Mouse (Mus musculus): ENCODE data around the gene Syt7. TPM values are rescaled to one million over a fixed set of nuclear protein-coding genes. Genes with fewer than 3 reads are reported as not detected.

Gene Syt7
- polyA plus RNA-seq, 1 experiment from 2014 or later, result 13.6 TPM

GRCm38 (mm10) chr19:10404424-10404823, 15.5 kb downstream of the Syt7 start:
- H3K4me1 ChIP-seq (ENCODE audit: control insufficient read depth, insufficient read depth, low read length), result peaks cover 25% of the 10 kb centered on the region
- no peaks in the 10 kb centered on the region for H3K27me3 ChIP-seq (ENCODE audit: control insufficient read depth, insufficient read depth, low read depth, low read length)
- no peak overlapping the region for H3K4me2 ChIP-seq (ENCODE audit: low read length)
- ATAC-seq, result no peak
- H3K27ac ChIP-seq (ENCODE audit: low read length), result no peak overlapping the region; the same call in 1 of the 2 replicates
- no peak overlapping the region for H3K4me3 ChIP-seq (ENCODE audit: low read depth, low read length)
- no peaks in the 10 kb centered on the region for H3K36me3 ChIP-seq (ENCODE audit: control insufficient read depth, insufficient read depth, low read length)
- WGBS, result 50% methylated on average over 10 of the region's 10 CpGs
- H3K9ac ChIP-seq (ENCODE audit: low read depth, low read length), result no peak overlapping the region; the same call in 1 of the 2 replicates
- H3K9me3 ChIP-seq (replicated peaks; ENCODE audit: control insufficient read depth, low read length, poor library complexity, severe bottlenecking), result no peaks in the 10 kb centered on the region

- 65% methylated on average over 2 of the region's 2 CpGs for WGBS
- no peak for ATAC-seq
- H3K27me3 ChIP-seq (ENCODE audit: control insufficient read depth, insufficient read depth, low read depth, low read length), result no peaks in the 10 kb centered on the region
- H3K9ac ChIP-seq (ENCODE audit: low read depth, low read length), result no peak overlapping the region
- H3K36me3 ChIP-seq (ENCODE audit: control insufficient read depth, insufficient read depth, low read length), result no peaks in the 10 kb centered on the region
- H3K4me3 ChIP-seq (ENCODE audit: low read depth, low read length), result no peak overlapping the region
- H3K4me1 ChIP-seq (ENCODE audit: control insufficient read depth, insufficient read depth, low read length), result peaks cover 30% of the 10 kb centered on the region
- no peaks in the 10 kb centered on the region for H3K9me3 ChIP-seq (replicated peaks; ENCODE audit: control insufficient read depth, low read length, poor library complexity, severe bottlenecking)
- no peak overlapping the region for H3K4me2 ChIP-seq (ENCODE audit: low read length)
- no peak overlapping the region for H3K27ac ChIP-seq (ENCODE audit: low read length)
Measured at GRCm38 (mm10) chr19:10404911-10405310, 16.0 kb downstream of the Syt7 start.

- Histone ChIP-seq H3K27ac (ENCODE audit: low read length) (peak overlapping the region; percentile 45), H3K9ac (ENCODE audit: low read depth, low read length) (peak overlapping the region; percentile 40; the same call in 1 of the 2 replicates), H3K4me1 (ENCODE audit: control insufficient read depth, insufficient read depth, low read length) (peaks cover 46% of the 10 kb centered on the region)
Measured at GRCm38 (mm10) chr19:10413701-10414242, 24.9 kb downstream of the Syt7 start.

DNA sequence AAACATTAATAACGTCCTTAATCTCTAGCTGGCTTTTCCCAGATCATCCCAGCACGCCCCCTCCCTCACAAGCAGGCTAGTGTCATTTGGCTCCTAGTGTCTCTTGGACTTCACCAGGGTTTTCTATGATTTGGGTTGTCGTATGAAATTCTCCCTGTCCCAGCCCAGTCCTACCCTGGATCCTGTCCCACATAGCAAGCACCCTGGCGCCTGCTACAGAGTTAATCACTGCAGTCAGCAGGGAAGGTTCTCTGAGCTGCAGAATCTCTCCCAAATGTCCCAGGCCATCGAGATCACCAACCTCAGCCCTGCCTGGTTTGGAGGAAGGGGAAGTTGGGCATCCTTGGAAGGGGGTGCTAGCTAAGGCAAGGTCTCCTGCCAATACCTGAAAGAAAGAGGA, 26.6 kb downstream of the Syt7 start:
- no peaks in the 10 kb centered on the region for H3K27me3 ChIP-seq (ENCODE audit: control insufficient read depth, insufficient read depth, low read depth, low read length)
- no peaks in the 10 kb centered on the region for H3K9me3 ChIP-seq (replicated peaks; ENCODE audit: control insufficient read depth, low read length, poor library complexity, severe bottlenecking)
- H3K27ac ChIP-seq (ENCODE audit: low read length), result no peak overlapping the region
- H3K4me2 ChIP-seq (ENCODE audit: low read length), result no peak overlapping the region
- no peak overlapping the region for H3K9ac ChIP-seq (ENCODE audit: low read depth, low read length)
- peaks cover 35% of the 10 kb centered on the region for H3K4me1 ChIP-seq (ENCODE audit: control insufficient read depth, insufficient read depth, low read length)
- WGBS, result 73% methylated on average over 5 of the region's 5 CpGs
- H3K4me3 ChIP-seq (ENCODE audit: low read depth, low read length), result no peak overlapping the region
- ATAC-seq, result no peak
- H3K36me3 ChIP-seq (ENCODE audit: control insufficient read depth, insufficient read depth, low read length), result peaks cover 4% of the 10 kb centered on the region; the same call in 1 of the 2 replicates

More at GRCm38 (mm10) chr19:10413701-10414242, 24.9 kb downstream of the Syt7 start:
- no peaks in the 10 kb centered on the region for H3K27me3 ChIP-seq (ENCODE audit: control insufficient read depth, insufficient read depth, low read depth, low read length)
- peak overlapping the region; percentile 46 for H3K4me2 ChIP-seq (ENCODE audit: low read length)
- 2% methylated on average over 18 of the region's 19 CpGs for WGBS
- ATAC-seq, result peak; percentile 78
- H3K4me3 ChIP-seq (ENCODE audit: low read depth, low read length), result peak overlapping the region; percentile 10
- peaks cover 3% of the 10 kb centered on the region; the same call in 1 of the 2 replicates for H3K36me3 ChIP-seq (ENCODE audit: control insufficient read depth, insufficient read depth, low read length)
- H3K9me3 ChIP-seq (replicated peaks; ENCODE audit: control insufficient read depth, low read length, poor library complexity, severe bottlenecking), result no peaks in the 10 kb centered on the region

- Histone ChIP-seq H3K4me3 (ENCODE audit: low read depth, low read length) (no peak overlapping the region), H3K9ac (ENCODE audit: low read depth, low read length) (0 out of 2 replicates have a peak overlapping the region, but pooled peaks have one; percentile 20), H3K4me1 (ENCODE audit: control insufficient read depth, insufficient read depth, low read length) (peaks cover 31% of the 10 kb centered on the region), H3K36me3 (ENCODE audit: control insufficient read depth, insufficient read depth, low read length) (peaks cover 4% of the 10 kb centered on the region; the same call in 1 of the 2 replicates), H3K4me2 (ENCODE audit: low read length) (no peak overlapping the region), H3K27ac (ENCODE audit: low read length) (no peak overlapping the region), H3K27me3 (ENCODE audit: control insufficient read depth, insufficient read depth, low read depth, low read length) (no peaks in the 10 kb centered on the region), H3K9me3 (replicated peaks; ENCODE audit: control insufficient read depth, low read length, poor library complexity, severe bottlenecking) (no peaks in the 10 kb centered on the region)
- ATAC-seq, result no peak
- 66% methylated on average over 8 of the region's 8 CpGs for WGBS
Measured at GRCm38 (mm10) chr19:10416889-10417288, 28.0 kb downstream of the Syt7 start.

GRCm38 (mm10) chr19:10417436-10417835, 28.5 kb downstream of the Syt7 start:
- 76% methylated on average over 12 of the region's 12 CpGs for WGBS
- Histone ChIP-seq H3K36me3 (ENCODE audit: control insufficient read depth, insufficient read depth, low read length) (peaks cover 4% of the 10 kb centered on the region; the same call in 1 of the 2 replicates), H3K27me3 (ENCODE audit: control insufficient read depth, insufficient read depth, low read depth, low read length) (no peaks in the 10 kb centered on the region), H3K4me2 (ENCODE audit: low read length) (no peak overlapping the region), H3K9me3 (replicated peaks; ENCODE audit: control insufficient read depth, low read length, poor library complexity, severe bottlenecking) (no peaks in the 10 kb centered on the region), H3K9ac (ENCODE audit: low read depth, low read length) (no peak overlapping the region), H3K4me3 (ENCODE audit: low read depth, low read length) (no peak overlapping the region), H3K27ac (ENCODE audit: low read length) (no peak overlapping the region), H3K4me1 (ENCODE audit: control insufficient read depth, insufficient read depth, low read length) (peaks cover 35% of the 10 kb centered on the region)
- no peak for ATAC-seq

DNA sequence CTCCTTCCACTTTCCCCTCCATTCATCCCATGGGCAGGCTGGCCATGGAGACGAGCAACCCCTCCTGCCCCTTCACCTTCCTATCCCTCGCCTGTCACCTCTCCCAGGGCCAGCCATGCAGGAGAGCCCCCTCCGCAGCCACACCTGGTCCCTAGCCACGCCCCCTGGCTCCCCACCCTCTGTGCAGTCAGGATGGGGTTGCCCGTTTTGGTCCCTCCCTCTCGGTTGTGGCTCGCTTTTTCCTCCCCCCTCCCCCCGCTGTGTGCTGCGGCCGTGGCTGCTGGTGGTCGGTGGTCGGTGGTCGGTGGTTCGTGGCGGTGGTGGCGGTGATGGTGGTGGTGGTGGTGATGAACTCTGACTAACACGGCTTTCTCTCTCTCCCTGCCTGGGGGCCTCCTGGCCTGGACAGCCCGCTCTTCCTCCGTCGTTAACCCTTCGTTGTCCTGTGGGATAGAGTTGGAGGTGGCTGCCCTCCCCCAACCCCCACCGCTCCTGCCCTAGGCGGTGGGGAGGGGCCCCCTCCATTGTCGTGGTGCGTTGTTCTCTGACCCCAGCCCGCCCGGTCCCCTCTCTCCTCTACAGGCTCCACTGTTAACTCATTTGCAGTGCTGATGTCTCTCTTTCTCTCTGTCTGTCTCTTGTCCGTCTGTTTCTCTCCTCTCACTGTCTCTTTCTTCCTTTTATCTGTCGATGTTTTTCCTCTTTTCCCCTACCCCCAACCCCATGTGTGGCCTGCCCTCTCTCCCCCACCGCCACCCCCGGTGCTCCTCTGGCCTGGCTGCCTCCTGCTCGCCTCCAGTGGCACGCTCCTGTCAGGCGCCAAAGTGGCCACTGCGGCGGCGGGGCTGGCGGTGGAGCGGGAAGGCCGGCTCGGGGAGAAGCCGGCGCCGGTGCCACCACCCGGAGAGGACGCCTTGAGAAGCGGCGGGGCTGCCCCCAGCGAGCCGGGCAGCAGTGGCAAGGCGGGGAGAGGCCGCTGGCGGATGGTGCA, 33.4 kb downstream of the Syt7 start:
- 0 out of 2 replicates have a peak overlapping the region, but pooled peaks have one; percentile 21 for H3K9ac ChIP-seq (ENCODE audit: low read depth, low read length)
- peak overlapping the region; percentile 34 for H3K4me2 ChIP-seq (ENCODE audit: low read length)
- peaks cover 4% of the 10 kb centered on the region; the same call in 1 of the 2 replicates for H3K27me3 ChIP-seq (ENCODE audit: control insufficient read depth, insufficient read depth, low read depth, low read length)
- no peaks in the 10 kb centered on the region for H3K9me3 ChIP-seq (replicated peaks; ENCODE audit: control insufficient read depth, low read length, poor library complexity, severe bottlenecking)
- 7% methylated on average over 51 of the region's 53 CpGs for WGBS
- no peak for ATAC-seq
- H3K4me1 ChIP-seq (ENCODE audit: control insufficient read depth, insufficient read depth, low read length), result peaks cover 9% of the 10 kb centered on the region
- H3K4me3 ChIP-seq (ENCODE audit: low read depth, low read length), result no peak overlapping the region
- no peak overlapping the region for H3K27ac ChIP-seq (ENCODE audit: low read length)
- H3K36me3 ChIP-seq (ENCODE audit: control insufficient read depth, insufficient read depth, low read length), result peaks cover 4% of the 10 kb centered on the region; the same call in 1 of the 2 replicates

DNA sequence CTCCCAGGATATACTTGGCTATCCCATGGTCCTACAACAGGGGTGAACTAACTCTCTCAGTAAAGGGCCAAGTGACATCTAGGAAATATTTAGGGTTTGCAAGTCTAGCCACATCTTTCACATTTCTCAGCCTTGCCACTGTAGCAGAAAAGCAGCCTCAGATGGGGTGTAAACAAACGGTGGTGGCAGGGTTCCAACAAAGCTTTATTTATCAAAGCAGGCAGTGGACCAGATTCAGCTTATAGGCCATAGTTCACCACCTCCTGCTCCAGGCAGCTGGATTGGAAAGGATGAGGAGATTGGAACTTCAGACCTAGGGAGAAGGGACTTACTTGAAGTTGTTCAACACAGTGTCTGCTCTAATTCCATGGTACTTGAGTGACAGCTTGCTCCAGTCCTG, 35.9 kb downstream of the Syt7 start:
- ATAC-seq, result no peak
- 24% methylated on average over 1 of the region's 1 CpGs for WGBS
- H3K4me1 ChIP-seq (ENCODE audit: control insufficient read depth, insufficient read depth, low read length), result peaks cover 9% of the 10 kb centered on the region

More for the DNA sequence above, 35.9 kb downstream of the Syt7 start:
- H3K9me3 ChIP-seq (replicated peaks; ENCODE audit: control insufficient read depth, low read length, poor library complexity, severe bottlenecking), result no peaks in the 10 kb centered on the region
- no peak overlapping the region for H3K27ac ChIP-seq (ENCODE audit: low read length)
- H3K27me3 ChIP-seq (ENCODE audit: control insufficient read depth, insufficient read depth, low read depth, low read length), result peaks cover 4% of the 10 kb centered on the region; the same call in 1 of the 2 replicates
- H3K4me3 ChIP-seq (ENCODE audit: low read depth, low read length), result no peak overlapping the region
- no peak overlapping the region for H3K4me2 ChIP-seq (ENCODE audit: low read length)
- no peak overlapping the region for H3K9ac ChIP-seq (ENCODE audit: low read depth, low read length)
- H3K36me3 ChIP-seq (ENCODE audit: control insufficient read depth, insufficient read depth, low read length), result peaks cover 2% of the 10 kb centered on the region; the same call in 1 of the 2 replicates

All from midbrain, embryonic 16.5 days (tissue).